Mouse (Mus musculus) layer of hippocampus, postnatal 14 days (tissue): ENCODE measurements around the gene Rasgef1c. TPM values are rescaled to one million over a fixed set of nuclear protein-coding genes. Genes with fewer than 3 reads are reported as not detected.

Experiments used
- DNase-seq, 2 experiments: peaks; one replicate each; pipeline ENCODE4 v3.0.0; 2021 to 2022; ENCODE audit warnings: low spot score in 2 of 2, mixed read lengths in 1 of 2
- total RNA-seq, 2 experiments: library from RNA; stranded (reverse); gene quantifications; 2 replicates each; pipeline ENCODE4 v1.2.3; 2021

The Rasgef1c gene
- total RNA-seq, 2 experiments from 2014 or later: 2.8 TPM

GRCm38 (mm10) chr11:49973657-49974340 is 72.2 kb downstream of the Rasgef1c start:
- DNase-seq: peak in 1 of 2 experiments; percentile 12

GRCm38 (mm10) chr11:49974675-49975074 is 73.0 kb downstream of the Rasgef1c start:
- no peak for DNase-seq

GRCm38 (mm10) chr11:49977963-49978568 is 76.4 kb downstream of the Rasgef1c start:
- DNase-seq: no peak

GRCm38 (mm10) chr11:49978935-49979334 is 77.3 kb downstream of the Rasgef1c start:
- DNase-seq: no peak

GRCm38 (mm10) chr11:49980681-49981235 is 79.1 kb downstream of the Rasgef1c start:
- no peak for DNase-seq

GRCm38 (mm10) chr11:49981321-49981963 is 79.8 kb downstream of the Rasgef1c start:
- DNase-seq: no peak

- DNase-seq: no peak
These were observed 80.5 kb downstream of the Rasgef1c start for GRCm38 (mm10) chr11:49982094-49982493.

GRCm38 (mm10) chr11:49982881-49983280 is 81.2 kb downstream of the Rasgef1c start:
- no peak for DNase-seq

- DNase-seq: no peak
These were observed 82.4 kb downstream of the Rasgef1c start for GRCm38 (mm10) chr11:49983875-49984552.

- no peak for DNase-seq
These were observed 83.4 kb downstream of the Rasgef1c start for GRCm38 (mm10) chr11:49985009-49985408.

GRCm38 (mm10) chr11:49986277-49987036 is 84.8 kb downstream of the Rasgef1c start:
- DNase-seq: peak; percentile 37 to 48

GRCm38 (mm10) chr11:49994536-49994935 is 92.9 kb downstream of the Rasgef1c start:
- DNase-seq: no peak

GRCm38 (mm10) chr11:49996398-49996797 is 94.8 kb downstream of the Rasgef1c start:
- DNase-seq: no peak

GRCm38 (mm10) chr11:49997321-49997720 is 95.7 kb downstream of the Rasgef1c start:
- DNase-seq: no peak

- no peak for DNase-seq
These were observed 101.2 kb downstream of the Rasgef1c start for GRCm38 (mm10) chr11:50002853-50003252.

- no peak for DNase-seq
These were observed 106.1 kb downstream of the Rasgef1c start for GRCm38 (mm10) chr11:50007776-50008175.

- DNase-seq: no peak
These were observed 106.6 kb downstream of the Rasgef1c start for GRCm38 (mm10) chr11:50008231-50008630.

- DNase-seq: no peak
These were observed 111.4 kb downstream of the Rasgef1c start for GRCm38 (mm10) chr11:50013016-50013415.

- DNase-seq: no peak
These were observed 114.9 kb downstream of the Rasgef1c start for GRCm38 (mm10) chr11:50016503-50016902.

- DNase-seq: no peak
These were observed 115.9 kb downstream of the Rasgef1c start for GRCm38 (mm10) chr11:50017511-50017910.

GRCm38 (mm10) chr11:50018848-50019247 is 117.2 kb downstream of the Rasgef1c start:
- DNase-seq: no peak
